Mouse (Mus musculus) mesoderm, embryonic 11.5 days (tissue): Measurements from ENCODE around the gene Lap3.

Experiments used
- DNase-seq: peaks from one replicate; pipeline ENCODE4 v3.0.0-alpha.2; 2012; ENCODE audit warnings: low read depth, low spot score

Lap3 gene

DNA sequence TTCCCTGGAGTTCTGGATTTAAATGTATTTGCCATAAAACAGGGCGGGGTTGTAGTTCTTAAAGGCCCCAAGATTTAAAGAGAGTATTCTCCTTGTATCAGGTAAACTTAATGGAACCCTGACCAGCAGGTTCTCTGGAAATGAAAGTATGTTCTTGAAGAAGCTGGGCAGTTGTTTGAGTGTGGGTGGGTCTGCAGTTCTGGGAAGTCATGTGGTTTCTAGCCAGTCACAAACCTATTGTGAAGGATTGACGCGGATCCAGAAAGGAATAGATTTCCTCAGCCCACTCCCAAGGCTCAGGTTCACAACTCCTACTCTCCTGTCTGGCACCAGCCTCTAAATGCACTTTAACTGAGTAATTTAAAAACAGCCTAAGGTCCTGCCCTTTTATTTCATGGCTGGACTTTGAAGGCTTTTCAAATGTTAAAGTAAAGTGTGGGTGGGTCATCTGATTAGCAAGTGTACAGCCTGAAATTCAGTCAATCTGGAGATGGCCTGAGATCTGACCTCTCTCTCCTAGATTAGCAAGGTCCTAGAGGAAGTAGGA, 2.3 kb downstream of the Lap3 start:
- no peak for DNase-seq

DNA sequence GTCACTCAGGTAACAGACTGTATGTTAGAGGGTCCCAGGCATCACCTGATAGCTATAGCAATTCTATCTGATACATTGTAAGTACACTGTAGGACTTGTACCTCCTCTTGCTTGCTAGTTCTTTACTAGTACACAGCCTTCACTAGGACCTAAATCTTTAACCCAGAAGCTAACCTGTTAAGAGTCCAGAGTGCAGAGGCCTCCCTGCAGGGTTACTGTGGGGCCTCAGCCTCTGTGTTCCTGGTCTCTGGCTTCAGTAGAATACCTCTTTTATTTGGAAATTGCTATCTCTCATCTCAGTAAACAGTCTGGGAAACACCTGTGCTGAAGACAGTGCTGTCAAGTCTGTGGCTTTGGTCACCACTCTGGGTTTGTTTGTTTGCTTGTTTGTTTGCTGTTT, 2.9 kb downstream of the Lap3 start:
- no peak for DNase-seq

DNA sequence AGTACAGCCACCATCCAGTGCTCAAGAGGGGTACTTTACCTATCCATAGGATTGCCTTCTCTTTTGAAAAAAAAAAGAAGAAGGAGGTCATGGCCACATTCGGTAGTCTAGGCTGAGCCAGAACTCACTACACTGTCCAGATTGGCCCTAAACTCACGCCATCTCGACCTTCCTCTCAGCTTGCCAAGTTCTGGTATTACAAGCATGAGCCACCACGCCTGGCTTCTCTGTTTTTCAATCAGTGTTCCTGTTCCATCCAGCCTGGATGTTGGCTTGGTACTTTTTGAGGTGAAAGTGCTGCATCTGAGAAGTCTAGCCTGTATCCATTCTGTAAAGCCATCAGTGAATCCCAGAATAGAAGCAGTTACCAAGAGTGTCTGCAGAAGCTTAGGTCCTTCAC, 3.3 kb downstream of the Lap3 start:
- DNase-seq, result no peak

DNA sequence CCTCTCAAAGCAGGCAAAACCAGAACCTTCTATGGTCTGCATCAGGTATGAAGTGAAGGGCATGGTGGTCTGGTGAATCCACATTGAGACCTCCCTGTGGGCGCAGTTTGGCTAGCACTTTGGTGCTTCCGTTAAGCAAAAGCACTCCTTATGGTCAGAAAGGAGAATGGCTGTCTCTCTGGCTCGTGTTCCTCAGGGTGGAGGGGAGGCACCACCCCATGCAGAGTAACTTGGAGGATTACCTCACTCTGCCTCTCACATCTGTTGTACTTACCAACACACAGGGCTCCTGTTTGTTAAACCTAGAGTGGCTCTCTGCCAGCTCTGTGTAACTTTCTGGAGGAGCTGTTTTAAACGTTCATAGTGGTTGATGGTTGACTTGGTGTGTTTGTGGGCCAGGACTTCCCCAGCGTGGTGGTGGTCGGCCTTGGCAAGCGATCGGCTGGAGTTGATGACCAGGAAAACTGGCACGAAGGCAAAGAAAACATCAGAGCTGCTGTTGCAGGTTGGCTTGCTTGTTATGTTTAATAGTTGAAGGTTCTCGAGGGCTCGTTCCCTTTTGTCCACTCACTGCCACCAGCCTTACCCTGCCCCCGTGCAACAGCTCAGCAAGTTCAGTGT, 3.9 kb downstream of the Lap3 start:
- DNase-seq, result no peak

DNA sequence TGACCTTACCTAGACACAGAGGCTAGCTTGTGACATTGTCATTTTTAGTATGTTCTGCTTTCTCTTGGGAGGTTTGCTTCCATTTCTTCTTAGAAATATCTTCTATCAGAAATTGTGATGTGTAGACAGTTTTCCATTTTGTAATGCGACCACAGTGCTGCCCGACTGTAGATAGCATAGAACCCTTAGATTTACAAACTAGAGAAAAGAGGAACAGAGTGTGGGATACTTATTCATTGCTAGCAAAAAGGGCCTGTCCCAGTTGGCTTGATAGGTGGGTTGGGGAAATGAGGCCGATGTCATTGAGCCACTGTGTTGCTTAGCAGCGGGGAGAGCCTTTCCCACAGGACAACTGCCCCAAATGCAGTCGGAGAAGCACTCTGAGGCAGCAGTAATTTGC, 4.4 kb downstream of the Lap3 start:
- no peak for DNase-seq

DNA sequence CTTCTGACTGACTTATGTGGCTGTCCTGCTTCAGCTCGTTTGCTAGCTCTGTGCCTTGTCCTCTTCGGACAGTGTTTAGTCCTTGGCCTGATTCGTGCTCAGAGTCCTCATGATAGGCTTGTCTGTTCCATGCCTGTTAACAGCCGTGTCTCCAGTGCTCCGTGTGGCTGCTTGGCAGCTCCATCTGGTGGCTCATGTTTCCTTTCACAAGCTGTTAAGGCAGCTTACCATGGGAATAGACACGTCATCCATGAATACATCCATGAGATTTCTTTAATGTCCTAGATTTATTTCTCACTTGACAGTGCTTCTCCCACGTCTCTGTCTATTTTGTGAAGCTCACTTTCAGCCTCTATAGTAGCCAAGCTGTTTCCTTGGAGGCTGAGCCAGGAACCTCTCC, 16.9 kb downstream of the Lap3 start:
- DNase-seq, result no peak

DNA sequence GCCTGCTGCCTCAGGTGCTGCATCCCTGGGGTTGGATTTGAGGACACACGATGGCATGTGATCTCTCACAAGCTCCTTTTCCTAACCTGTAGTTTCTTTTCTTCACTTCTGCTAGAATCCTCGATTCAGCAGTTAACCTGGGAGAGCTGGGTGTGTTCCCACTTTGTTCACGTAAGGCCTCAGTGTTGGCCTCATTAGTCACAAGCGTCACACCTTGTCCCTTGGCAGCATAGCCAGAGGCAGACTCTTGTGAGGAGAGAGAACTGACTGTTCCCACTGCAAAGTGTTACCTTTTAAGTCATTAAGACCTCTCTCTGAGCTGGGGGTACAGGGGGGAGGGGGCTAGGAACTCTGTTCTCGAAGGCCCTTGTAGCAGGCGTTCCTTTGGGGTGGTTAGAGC, 19.7 kb downstream of the Lap3 start:
- no peak for DNase-seq

DNA sequence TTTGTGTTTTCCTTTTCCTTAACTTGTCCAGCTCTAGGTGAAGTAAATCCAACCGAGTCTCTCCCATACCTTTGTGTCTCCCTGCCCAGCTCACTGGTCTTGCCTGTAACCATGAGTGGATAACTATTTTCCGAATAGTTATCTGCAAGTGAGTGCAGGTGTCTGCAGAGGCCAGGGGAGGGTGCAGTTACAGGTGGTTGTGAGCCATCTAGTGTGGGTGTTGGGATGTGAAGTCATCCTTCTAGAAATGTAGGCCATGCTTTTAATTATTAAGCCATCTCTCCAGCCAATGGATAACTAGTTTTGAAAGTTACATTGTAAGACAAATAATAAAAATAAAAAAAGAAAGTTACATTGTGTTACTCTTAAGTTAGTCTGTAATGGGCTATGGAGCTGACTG, 20.3 kb downstream of the Lap3 start:
- no peak for DNase-seq

DNA sequence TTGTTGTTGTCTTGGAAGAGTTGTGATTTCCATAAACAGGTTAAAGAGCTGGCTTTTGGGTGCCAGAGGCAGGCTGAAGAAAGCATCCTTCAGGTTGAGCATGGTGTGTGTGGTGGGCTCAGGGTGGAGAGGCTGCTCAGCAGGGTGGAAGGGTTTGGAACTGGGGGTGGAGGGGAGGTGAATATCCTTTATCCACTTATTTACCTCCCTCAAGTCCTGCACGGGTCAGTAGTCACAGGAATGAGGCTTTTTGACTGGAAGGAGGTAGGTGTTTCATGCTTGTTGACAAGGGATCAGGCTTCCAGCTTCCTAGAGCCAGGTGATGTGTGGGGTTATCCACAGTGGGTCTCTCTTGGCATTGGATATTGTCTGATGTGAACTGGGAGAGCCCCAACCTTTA, 21.4 kb downstream of the Lap3 start:
- DNase-seq, result no peak

DNA sequence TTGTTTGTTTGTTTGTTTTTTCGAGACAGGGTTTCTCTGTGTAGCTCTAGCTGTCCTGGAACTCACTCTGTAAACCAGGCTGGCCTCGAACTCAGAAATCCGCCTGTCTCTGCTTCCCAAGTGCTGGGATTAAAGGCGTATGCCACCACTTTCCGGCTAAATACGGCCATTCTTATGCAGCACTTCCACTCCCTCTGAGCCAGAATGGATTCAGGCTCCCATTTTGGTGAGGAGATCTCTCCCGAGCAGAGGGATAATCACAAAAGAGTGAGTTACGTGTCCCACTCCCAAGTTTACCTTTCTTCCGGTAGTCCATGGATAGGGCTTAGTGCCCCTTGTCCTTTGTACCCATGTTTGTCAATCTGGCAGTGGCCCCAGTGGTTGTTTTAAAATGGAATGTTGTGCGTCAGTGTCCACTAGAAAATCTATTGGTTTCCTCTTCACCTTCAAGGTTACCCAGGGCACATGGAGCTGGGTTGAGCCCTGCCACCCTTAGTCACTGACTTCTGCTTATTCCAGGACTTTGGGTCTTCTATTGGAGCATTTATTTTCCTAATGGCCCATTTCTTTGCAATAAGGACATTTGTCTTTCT, 22.1 kb downstream of the Lap3 start:
- no peak for DNase-seq

DNA sequence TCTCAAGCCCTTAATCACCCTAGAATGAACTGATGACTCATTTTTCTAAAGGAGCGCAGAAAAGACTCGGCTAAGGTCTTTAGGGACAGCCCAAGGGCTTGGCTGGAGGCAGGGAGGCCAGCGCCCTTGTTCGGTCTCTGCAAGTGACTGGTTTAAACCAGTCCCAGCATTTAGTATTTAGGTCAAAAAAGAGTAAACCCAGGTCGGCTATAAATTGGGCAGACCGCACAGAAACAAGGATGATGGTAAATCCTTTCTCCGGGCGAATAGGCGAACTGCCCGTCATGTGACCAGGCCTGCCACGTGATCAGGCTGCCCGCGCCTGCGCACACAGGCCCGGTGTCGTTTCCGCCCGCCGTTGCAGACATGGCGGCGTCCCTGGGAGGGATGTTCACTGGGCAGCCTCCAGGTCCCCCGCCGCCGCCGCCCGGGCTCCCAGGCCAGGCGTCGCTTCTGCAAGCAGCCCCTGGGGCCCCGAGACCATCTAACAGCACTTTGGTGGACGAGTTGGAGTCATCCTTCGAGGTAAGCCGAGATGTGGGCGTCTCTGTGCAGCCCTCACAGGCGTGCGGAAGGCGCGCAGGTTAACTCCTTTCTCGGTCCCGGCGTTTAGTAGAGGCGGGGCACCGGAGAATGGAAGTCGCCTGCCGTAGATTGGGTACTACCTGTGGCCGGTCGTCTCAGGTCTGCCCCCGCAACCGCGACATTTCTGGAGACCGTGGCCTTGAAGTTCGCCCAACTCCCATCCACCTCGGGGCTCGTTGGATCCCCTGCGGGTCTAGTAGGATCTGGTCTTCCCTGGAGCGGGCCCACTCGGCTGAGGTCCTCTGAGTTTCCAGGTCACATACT, 27.0 kb downstream of the Lap3 start, which contains the start of gene Med28:
Gene Med28, plus strand, starts transcription at position 270 of the 849 bp plus-strand sequence.
- DNase-seq, result peak; percentile 93

DNA sequence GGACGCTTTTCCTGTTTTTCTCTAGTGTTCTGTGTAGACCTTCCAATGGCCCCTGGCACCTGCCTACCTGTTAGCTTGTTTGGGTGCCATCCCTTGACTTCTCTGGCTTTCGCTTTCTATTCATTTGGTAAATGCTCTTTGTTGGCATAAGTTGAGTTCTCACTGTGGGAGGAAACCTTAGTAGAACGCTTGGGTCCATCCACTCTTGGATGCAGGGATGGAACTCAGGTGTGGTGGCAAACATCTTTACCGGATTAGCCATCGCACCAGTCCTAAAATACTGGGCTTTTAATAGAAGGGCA, 27.6 kb downstream of the Lap3 start:
- DNase-seq, result no peak

DNA sequence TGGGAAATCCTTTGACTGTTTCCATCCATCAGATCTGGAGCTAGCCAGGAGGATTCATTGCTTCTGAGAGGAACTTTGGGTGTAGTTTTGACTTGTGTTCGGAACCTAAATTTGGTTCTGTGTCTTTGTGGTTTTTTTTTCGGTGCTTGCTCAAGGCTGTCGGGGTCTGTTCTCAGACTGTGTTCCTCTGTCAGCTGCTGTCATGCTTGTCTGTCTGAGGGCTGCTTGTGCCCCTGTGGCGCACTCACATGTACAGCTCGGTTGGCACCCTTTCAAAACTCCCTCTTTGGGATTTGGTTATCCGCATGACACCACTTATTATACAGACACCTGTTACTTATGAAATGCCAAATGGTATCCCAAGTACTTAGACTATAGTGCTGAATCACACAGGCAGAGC, 28.4 kb downstream of the Lap3 start:
- no peak for DNase-seq

DNA sequence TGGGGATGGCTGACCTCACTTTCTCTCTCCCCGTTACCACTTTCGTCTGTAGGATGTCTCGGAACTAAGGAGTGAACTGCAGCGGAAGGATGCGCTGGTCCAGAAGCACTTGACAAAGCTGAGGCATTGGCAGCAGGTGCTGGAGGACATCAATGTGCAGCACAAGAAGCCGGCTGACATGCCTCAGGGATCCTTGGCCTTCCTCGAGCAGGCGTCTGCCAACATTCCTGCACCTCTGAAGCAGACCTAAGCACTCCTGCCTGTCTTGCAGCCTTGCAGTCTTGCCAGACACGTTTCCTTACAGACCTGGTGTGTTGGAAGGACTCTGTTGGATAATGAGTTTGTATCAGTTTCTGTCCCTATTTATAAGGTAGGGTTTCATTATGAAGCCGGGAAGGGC, 31.9 kb downstream of the Lap3 start:
- no peak for DNase-seq

DNA sequence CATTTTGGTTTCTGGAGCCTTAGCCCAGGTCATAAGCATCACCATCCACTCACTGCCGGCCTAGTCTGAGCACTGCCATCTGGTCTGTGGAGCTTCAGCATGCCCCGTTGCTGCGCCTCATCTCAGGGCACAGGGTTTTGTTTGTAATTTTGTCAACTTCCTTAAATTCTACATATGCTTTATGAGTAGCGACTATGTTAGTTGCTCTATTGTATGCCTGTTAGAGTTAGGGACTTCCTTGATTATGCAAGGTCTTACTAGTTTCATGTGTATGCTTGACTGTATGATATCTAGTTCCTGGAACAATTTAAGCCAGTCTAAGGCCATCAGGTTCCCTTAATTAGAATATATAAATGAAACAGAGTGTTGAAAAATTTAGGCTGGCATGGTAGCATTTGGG, 33.2 kb downstream of the Lap3 start:
- DNase-seq, result no peak

DNA sequence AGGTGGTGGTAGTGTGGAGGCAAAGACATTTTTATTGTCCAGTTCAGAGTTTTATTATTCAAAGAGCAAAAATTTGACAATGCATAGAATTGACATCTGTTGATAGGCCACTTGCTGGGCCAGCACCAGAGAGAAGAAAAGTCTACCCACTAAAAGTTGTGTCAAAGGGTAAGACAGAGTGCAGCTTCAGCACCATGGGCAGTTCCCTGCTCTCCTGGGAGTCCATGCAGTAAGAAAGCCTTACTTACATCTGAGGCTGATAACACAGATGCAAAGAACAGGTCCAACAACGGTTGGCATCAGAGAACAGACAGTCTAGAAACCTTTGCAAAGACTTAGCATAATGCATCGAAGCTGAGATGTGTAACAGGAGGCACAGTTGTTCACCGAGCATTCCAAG, 36.5 kb downstream of the Lap3 start:
- DNase-seq, result peak; percentile 53

DNA sequence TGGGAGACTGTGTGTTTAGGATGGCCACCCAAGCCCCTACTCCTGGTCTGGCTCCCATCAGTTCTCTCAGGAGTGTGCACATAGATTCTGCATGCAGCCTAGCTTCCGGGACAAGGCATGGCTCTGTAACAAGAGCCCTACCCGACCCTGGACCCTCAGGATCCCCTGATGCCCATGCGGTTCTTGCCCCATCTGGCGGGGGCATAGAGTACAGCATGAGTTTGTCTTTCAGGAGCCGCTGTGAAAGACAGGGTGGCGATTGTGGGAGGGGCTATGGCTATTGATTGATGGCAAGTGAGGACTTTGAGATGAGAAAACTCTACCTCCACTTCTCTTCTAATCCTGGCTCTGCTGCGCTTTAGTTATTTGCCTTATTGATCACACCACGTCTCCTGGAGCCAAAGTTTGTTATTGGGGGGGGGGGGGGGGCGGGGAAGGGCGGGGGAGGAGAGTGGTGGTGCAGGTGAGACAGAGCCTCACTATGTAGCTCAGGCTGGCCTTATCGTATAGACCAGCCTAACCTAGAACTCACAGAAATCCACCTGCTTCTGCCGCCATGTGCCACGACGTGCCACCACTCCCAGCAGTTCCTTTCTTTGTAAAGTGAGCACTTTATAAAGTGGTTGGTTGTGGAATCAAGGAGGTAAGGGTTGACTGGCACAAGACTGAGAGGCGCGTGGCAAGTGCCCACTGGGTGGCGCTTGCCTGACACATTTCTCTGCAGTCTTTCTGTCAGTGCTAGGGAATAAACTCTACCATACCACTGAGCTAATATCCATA, 41.3 kb downstream of the Lap3 start:
- peak; percentile 82 for DNase-seq

DNA sequence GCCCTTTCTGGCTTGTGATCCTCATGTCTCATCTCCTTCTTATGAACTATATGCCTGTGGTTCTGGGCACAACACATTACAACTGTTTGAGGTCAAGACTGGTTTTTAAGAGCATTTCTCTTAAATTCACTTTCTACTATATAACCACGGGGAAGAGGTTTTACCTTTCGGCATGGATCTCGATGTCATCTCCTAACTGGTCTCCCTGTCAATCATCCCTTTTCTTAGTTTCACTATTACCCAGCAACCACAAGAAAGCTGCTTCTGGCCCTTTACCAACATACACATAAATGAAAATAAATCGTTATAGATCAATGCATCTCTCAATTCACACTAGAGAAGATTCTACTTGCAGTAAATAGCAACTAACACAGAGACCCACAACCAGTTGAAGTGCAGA, 42.0 kb downstream of the Lap3 start:
- no peak for DNase-seq

DNA sequence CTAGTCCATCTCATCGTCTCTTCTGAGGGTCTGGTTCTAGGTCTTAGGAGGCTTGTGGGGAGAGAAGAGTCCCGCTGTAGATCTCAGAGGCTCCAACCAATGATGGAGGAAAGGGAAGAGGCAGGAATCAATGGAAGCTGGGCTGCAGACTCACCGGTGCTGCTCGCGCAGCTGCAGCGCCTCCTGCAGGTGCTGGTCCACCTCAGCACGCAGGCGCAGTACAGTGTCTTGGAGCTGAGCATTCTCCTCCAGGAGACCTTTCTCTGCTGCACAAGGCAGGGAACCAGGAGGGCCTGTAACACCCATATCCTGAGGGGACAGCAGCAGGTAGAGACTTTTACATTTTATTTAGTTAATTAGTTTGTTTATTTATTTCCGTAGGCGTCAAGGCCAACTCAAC, 46.3 kb downstream of the Lap3 start:
- no peak for DNase-seq

DNA sequence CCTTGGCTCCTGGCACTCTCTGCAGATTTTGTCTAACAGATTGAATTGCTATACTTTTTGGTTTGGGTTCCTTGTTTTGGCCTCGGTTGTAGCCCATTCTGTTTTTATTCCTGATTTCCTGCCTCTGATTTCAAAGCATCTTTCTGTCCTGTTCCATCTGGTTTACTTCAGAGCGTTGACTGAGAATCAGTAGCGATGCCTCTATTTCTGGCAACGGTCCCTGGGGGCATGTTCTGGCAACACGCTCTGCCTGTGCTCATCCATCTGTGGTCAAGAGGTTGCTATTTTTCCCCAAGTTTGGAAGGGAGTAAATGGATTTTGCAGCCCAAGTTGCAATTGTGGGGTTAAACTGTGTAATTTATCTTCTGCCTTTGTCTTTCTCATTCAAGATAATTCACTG, 50.2 kb downstream of the Lap3 start:
- DNase-seq, result no peak

DNA sequence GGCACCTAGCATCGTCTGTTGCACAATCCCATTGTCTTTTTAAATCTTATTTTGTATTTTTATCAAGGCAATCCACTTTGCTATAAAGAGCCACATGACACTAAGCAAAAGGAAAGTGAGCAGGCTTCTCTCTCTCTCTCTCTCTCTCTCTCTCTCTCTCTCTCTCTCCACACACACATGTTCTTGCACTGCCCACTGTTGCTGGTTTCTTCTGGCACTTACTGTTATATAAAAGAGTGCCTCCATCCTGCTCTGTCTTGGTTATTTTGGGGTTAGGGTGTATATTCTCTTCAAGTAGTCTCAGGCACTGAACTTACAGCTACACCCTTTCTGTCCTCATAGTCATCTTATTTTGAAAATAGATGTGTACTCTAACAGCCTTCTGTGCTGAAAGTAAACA, 56.4 kb downstream of the Lap3 start:
- no peak for DNase-seq
